Mouse (Mus musculus) C2C12 (cell line): Measurements from ENCODE around the gene Tpst2.

Experiments
- CEBPB ChIP-seq: IDR thresholded peaks from one replicate; pipeline ENCODE4 v1.6.1; 2011; ENCODE audit warnings: low read depth, mild to moderate bottlenecking, control low read depth, moderate library complexity
- CTCF ChIP-seq: IDR thresholded peaks from one replicate; pipeline ENCODE4 v1.5.1; 2011; ENCODE audit not compliant: control insufficient read depth, insufficient read depth, insufficient read length
- FOSL1 ChIP-seq: IDR thresholded peaks from one replicate; pipeline ENCODE4 v1.8.0; 2011; ENCODE audit warnings: mild to moderate bottlenecking, low read length; ENCODE audit not compliant: poor library complexity, insufficient read depth, severe bottlenecking
- MAX ChIP-seq: IDR thresholded peaks from one replicate; pipeline ENCODE4 v1.6.1; 2011; ENCODE audit warnings: mild to moderate bottlenecking, control low read depth
- MYOD1 ChIP-seq: IDR thresholded peaks from one replicate; pipeline ENCODE4 v1.6.1; 2011; ENCODE audit warnings: low read depth; ENCODE audit not compliant: control insufficient read depth, insufficient read length
- MYOG ChIP-seq: IDR thresholded peaks from one replicate; pipeline ENCODE4 v1.6.1; 2011; ENCODE audit not compliant: control insufficient read depth, insufficient read length; ENCODE audit errors: extremely low read depth
- USF1 ChIP-seq: IDR thresholded peaks from one replicate; pipeline ENCODE4 v1.6.1; 2011; ENCODE audit warnings: low read depth, mild to moderate bottlenecking, control low read depth, moderate library complexity

DNA sequence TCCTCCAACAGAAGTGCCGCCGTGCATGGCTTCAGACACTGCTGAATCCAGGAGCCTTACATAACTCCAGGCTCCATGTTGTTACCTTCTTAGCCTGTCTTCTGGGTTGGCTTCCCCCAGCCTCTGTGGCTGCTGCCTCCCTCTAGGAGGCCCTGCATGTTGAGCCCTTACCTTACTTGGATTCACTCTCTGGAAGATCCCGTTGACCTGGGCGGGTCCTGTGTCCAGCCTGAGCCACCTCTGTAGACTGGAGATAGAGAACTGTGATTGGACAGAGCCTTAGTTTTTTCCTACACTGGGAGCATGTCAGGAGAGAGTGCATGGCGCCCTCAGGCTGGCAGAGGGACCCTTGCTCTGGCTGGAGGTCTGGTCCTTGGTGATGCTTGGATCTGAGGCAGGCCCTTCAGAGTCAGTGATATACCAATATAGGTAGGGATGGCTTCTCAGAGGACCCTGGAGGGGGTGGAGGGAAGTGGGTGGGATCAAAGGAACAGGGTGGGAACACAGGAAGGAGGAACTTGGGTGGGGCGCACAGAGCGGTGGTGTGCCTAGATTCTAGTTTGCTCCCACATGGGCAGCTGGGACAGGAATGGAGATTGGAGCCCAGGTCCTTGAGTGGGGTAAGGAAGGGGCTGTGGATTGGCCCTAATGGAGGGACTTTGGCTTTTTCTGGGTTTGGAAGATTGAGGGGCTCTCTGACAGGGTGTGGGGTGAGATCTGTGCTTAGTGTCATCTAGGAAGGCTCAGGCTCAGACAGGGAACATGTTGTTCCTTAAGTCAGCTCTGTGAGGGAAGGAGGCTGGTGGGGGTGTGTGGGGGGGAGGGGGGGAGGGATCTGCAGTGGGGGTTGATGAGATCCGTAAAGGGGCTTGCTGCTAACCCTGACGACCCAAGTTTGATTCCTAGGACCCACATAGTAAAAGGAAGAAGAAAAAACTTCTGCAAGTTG, 12.0 kb downstream of the Tpst2 start:
- TF ChIP-seq CTCF (no peak), MAX (no peak), USF1 (no peak), CEBPB (no peak), FOSL1 (no peak), MYOD1 (no peak), MYOG (no peak)
